Mouse (Mus musculus): ENCODE data around the gene Rcbtb2.

DNA sequence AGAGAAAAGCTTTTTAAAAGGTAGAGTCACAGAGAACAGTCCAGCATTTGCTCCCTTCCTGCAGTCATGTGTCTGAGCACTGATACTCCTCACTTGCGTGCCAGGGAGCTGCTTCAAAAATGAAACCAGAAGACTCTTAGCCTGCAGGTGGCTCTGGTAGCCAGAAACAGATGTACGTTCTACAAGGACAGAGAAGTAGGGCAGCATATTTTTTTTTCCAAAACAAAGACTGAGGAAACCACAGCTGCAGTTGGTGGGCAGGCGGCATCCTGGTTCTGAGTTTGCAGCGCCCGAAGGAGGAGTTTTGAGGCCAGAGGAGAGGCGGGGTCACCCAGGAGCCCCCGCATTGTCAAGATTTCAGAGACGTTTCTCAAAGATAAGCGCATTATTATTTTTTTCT, 5.9 kb upstream of the Rcbtb2 start:
- TF ChIP-seq CTCF (IDR thresholded peaks at IDR 0.05; ENCODE audit: insufficient read depth, low read length) (no peak), POLR2A (IDR thresholded peaks at IDR 0.05; ENCODE audit: borderline replicate concordance, extremely low read depth, low read depth, low read length) (no peak)
